Mouse (Mus musculus) brown adipose tissue, adult 24 weeks (tissue): Measurements from ENCODE around the gene Ccl20. TPM values are rescaled to one million over a fixed set of nuclear protein-coding genes. Genes with fewer than 3 reads are reported as not detected.

ENCODE experiments used
- polyA plus RNA-seq: library from polyadenylated mRNA; stranded (reverse); fragments of >200 nt; gene quantifications from 2 replicates; pipeline ENCODE4 v1.2.4, GENCODE M21; 2012; ENCODE audit not compliant: missing spikeins, insufficient read depth, insufficient read length

The Ccl20 gene
- polyA plus RNA-seq, 1 experiment, result not detected

Other genes starting within 250 kb of the Ccl20 start
- gene A030005L19Rik, start 203.4 kb upstream of the Ccl20 start, polyA plus RNA-seq, result not detected in 2 replicates
- gene A030014E15Rik, start 191.8 kb upstream of the Ccl20 start, polyA plus RNA-seq, result not detected in 2 replicates
- gene Gm6217, start 185.4 kb upstream of the Ccl20 start, polyA plus RNA-seq, result not detected in 2 replicates
- not detected in 2 replicates for gene A030003K21Rik, start 173.4 kb upstream of the Ccl20 start, polyA plus RNA-seq
- gene Gm7544, start 160.8 kb upstream of the Ccl20 start, polyA plus RNA-seq, result not detected in 2 replicates
- not detected in 2 replicates for gene Gm47955, start 156.5 kb upstream of the Ccl20 start, polyA plus RNA-seq
- not detected in 2 replicates for gene Gm47959, start 116.2 kb upstream of the Ccl20 start, polyA plus RNA-seq
- not detected in 2 replicates for gene Slc19a3, start 78.3 kb upstream of the Ccl20 start, polyA plus RNA-seq
- gene Krtap28-10, start 74.3 kb upstream of the Ccl20 start, polyA plus RNA-seq, result not detected in 2 replicates
- gene Gm47969, start 71.8 kb upstream of the Ccl20 start, polyA plus RNA-seq, result not detected in 2 replicates
- gene A030005K14Rik, start 57.4 kb upstream of the Ccl20 start, polyA plus RNA-seq, result not detected in 2 replicates
- gene Krtap28-13, start 55.8 kb upstream of the Ccl20 start, polyA plus RNA-seq, result not detected in 2 replicates
- gene Daw1, start 43.0 kb downstream of the Ccl20 start, polyA plus RNA-seq, result not detected in 2 replicates